Mouse (Mus musculus) bone marrow, adult 2 months (tissue): ENCODE measurements around the gene Mepe. TPM values are rescaled to one million over a fixed set of nuclear protein-coding genes. Genes with fewer than 3 reads are reported as not detected.
A peak's percentile ranks its signal among the peaks of the same experiment; 100 is the strongest.

Experiments
- H3K27ac ChIP-seq: fragments of 200-500 bp; 2 replicates; pipeline ENCODE4 v1.5.1; 2012; ENCODE audit warnings: low read depth, mild to moderate bottlenecking, control low read depth, inconsistent platforms, low read length; ENCODE audit not compliant: control insufficient read depth, poor library complexity, insufficient read depth
- H3K4me1 ChIP-seq: fragments of 200-500 bp; 2 replicates; pipeline ENCODE4 v1.6.1; 2011; ENCODE audit warnings: low read length; ENCODE audit not compliant: control insufficient read depth, insufficient read depth
- H3K4me3 ChIP-seq: fragments of 200-500 bp; replicated peaks from 2 replicates; pipeline ENCODE3; 2011; ENCODE audit warnings: mild to moderate bottlenecking, low read depth, low read length, control low read depth; ENCODE audit not compliant: control insufficient read depth
- CTCF ChIP-seq: fragments of 200-500 bp; IDR thresholded peaks from 2 replicates; pipeline ENCODE4 v1.5.1; 2011; ENCODE audit warnings: low read length, control low read depth; ENCODE audit not compliant: control insufficient read depth, insufficient read depth
- POLR2A ChIP-seq: fragments of 200-500 bp; IDR thresholded peaks from 2 replicates; pipeline ENCODE4 v1.6.1; 2011; ENCODE audit warnings: low read depth, mild to moderate bottlenecking, control low read depth, low read length, borderline replicate concordance; ENCODE audit not compliant: control insufficient read depth
- WGBS: fragments of 180-500 bp; shearing (Covaris S2); methylation state at CpG from one replicate; pipeline ENCODE4 v1.1.7; 2018; 5-methylcytosine and 5-hydroxymethylcytosine counted together
- polyA plus RNA-seq: library from polyadenylated mRNA; stranded (reverse); fragments of >200 nt; gene quantifications from 2 replicates; pipeline ENCODE4 v1.2.4, GENCODE M21; 2011; ENCODE audit warnings: low replicate concordance; ENCODE audit not compliant: missing spikeins, insufficient read depth, insufficient read length

The Mepe gene
- polyA plus RNA-seq, 1 experiment = not detected

DNA sequence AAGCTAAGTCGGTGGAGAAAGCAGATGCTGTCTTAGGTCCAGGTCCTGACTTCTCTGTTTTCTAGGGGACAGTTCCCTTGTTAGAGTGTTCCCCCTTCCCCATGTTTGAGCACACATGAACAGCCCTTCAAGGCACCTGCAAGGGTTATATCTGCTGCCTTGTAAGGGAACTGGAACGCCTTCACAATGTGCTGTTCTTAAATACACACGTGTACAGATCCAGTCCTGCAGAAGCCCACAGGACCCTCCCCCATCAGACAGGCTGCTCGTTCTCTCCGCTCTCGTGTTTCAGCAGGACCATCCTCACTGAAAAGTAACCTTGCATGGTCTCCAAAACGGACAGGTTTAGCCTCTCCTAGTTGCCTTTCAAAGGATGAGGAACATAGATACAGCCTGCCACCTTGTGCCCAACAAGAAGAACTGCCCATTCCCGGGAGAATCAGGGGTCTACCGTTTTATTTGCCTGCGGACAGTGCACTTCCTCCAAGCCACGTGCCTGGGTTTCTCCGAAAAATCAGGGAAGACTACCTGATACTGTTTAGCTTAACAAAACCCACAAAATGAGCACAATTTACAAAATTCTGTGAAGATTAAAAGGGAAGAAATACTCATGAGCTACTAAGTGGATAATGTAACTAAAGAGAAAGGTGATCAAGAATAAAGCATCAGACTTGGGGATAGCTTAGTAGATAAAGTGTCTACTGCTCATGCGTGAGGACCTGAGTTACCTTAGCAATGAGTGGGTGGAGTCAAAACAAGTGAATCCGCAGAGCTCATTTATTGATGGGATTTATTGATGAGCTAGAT lies 14.8 kb downstream of the Mepe start:
- TF ChIP-seq POLR2A (no peak), CTCF (no peak)
- no peaks in the 10 kb centered on the region; the same call in 1 of the 2 replicates for H3K4me1 ChIP-seq
- no peak overlapping the region for H3K27ac ChIP-seq
- WGBS = 21% methylated on average over 14 of the region's 14 CpGs
- H3K4me3 ChIP-seq = no peak overlapping the region

DNA sequence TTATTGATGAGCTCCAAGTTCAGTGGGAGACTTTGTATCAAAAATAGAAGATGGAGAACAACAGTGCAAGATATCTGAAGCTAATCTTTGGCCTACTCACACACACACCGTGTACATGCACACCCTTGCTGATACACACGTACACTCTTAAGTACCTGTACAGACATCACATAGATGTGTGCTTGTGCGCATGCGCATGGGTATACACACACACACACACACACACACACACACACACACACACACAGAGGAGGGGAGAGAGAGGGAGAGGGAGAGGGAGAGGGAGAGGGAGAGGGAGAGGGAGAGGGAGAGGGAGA lies 15.3 kb downstream of the Mepe start:
- H3K4me1 ChIP-seq = no peaks in the 10 kb centered on the region; the same call in 1 of the 2 replicates
- no peak overlapping the region for H3K27ac ChIP-seq
- WGBS = 83% methylated on average over 3 of the region's 4 CpGs
- TF ChIP-seq POLR2A (no peak), CTCF (no peak)
- no peak overlapping the region for H3K4me3 ChIP-seq

GRCm38 (mm10) chr5:104342881-104343280 lies 17.8 kb downstream of the Mepe start:
- 43% methylated on average over 6 of the region's 6 CpGs for WGBS
- H3K27ac ChIP-seq = no peak overlapping the region
- TF ChIP-seq POLR2A (no peak), CTCF (no peak)
- H3K4me3 ChIP-seq = no peak overlapping the region
- H3K4me1 ChIP-seq = no peaks in the 10 kb centered on the region; the same call in 1 of the 2 replicates

- no peak overlapping the region for H3K4me3 ChIP-seq
- TF ChIP-seq POLR2A = no peak
- TF ChIP-seq CTCF = peak; percentile 33; the same call in 1 of the 2 replicates
- 74% methylated on average over 9 of the region's 9 CpGs for WGBS
- no peak overlapping the region for H3K27ac ChIP-seq
- H3K4me1 ChIP-seq = no peaks in the 10 kb centered on the region; the same call in 1 of the 2 replicates
Measured at GRCm38 (mm10) chr5:104344526-104345240, 19.6 kb downstream of the Mepe start.

- no peak for TF ChIP-seq POLR2A
- no peak for TF ChIP-seq CTCF
- Histone ChIP-seq H3K4me3 (no peak overlapping the region), H3K27ac (no peak overlapping the region), H3K4me1 (no peaks in the 10 kb centered on the region; the same call in 1 of the 2 replicates)
- WGBS = 31% methylated on average over 6 of the region's 6 CpGs
Measured at GRCm38 (mm10) chr5:104345241-104345630, 20.1 kb downstream of the Mepe start.

- Histone ChIP-seq H3K4me1 (no peaks in the 10 kb centered on the region; the same call in 1 of the 2 replicates), H3K27ac (no peak overlapping the region), H3K4me3 (no peak overlapping the region)
- TF ChIP-seq POLR2A = no peak
- no peak for TF ChIP-seq CTCF
- 79% methylated on average over 1 of the region's 1 CpGs for WGBS
Measured at GRCm38 (mm10) chr5:104351041-104351440, 25.9 kb downstream of the Mepe start.

GRCm38 (mm10) chr5:104351874-104352273 lies 26.7 kb downstream of the Mepe start:
- Histone ChIP-seq H3K4me3 (no peak overlapping the region), H3K4me1 (no peaks in the 10 kb centered on the region; the same call in 1 of the 2 replicates), H3K27ac (no peak overlapping the region)
- WGBS = 3% methylated on average over 5 of the region's 5 CpGs
- no peak for TF ChIP-seq POLR2A
- no peak for TF ChIP-seq CTCF

DNA sequence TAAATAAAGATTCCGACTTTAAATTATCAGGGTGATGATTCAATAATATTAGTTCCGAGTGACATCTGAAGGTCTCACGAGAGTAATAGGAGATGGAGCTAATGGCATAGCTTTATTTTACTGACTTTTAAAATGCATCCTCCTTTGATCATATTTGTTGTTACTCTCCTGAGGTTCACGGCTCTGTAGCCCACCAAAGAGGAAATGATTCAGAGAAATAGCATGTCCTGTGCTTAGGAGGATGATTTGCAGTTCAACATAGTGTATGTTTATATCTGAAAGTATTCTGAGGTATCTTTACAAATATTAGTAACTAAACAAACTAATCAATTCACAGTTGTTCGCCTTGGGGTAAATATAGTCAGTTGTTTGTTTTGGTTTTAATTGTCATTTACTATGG lies 32.4 kb downstream of the Mepe start:
- TF ChIP-seq CTCF (no peak), POLR2A (no peak)
- Histone ChIP-seq H3K4me3 (no peak overlapping the region), H3K4me1 (no peaks in the 10 kb centered on the region; the same call in 1 of the 2 replicates), H3K27ac (no peak overlapping the region)
- WGBS = 55% methylated on average over 5 of the region's 5 CpGs

DNA sequence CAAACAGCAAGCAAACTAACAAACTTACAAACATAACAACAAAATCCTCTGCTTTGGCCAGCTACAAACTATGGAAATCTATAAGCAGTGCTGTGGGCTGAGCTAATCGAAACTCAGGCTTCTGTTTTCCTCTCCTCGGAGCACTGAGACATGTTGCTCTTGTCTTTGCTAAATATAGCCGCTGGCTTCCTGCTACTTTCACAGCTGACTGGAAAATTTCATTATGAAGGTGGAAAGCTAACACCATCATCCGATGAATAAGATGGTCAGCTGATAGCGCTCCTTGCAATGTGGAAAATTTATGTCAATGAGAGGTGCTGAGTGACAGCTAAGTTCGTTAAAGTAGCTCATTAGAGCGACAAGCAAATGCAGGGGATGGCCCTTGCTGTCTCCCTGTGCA lies 33.5 kb downstream of the Mepe start:
- Histone ChIP-seq H3K4me1 (no peaks in the 10 kb centered on the region; the same call in 1 of the 2 replicates), H3K4me3 (no peak overlapping the region), H3K27ac (no peak overlapping the region)
- TF ChIP-seq POLR2A = no peak
- TF ChIP-seq CTCF = no peak
- WGBS = 22% methylated on average over 7 of the region's 7 CpGs
